ENCODE assay signal across 12 mouse cellular contexts in the genomic region with DNA sequence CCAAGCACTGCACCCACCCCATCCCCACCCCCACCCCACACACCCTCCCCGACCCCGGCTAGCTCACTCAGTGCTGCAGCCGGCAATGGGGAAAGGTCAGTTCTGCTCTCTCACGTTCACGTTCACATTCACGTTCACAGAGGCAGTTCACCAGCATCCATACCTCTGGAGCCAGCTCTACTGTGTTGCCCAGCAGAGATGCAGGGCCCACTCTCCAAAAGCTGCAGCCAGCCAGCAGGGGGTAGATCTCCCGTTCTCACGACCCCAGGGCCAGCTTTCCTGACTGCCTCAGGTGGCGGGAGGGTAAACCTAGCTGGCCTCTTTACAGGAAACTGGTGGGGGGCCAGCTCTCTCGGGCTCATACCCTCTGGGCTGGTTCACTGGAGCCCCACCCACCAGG.
A peak's percentile ranks its signal among the peaks of the same experiment; 100 is the strongest.
DNase-seq lines count a peak whose midpoint lies in the region; ATAC-seq and TF ChIP-seq lines count a peak whose summit lies in the region.
"Had no signal": no experiment of that assay in that cellular context is flagged by ENCODE, and none has a peak within 500 bp of the region (broad histone marks: within the 10 kb centered on the region; RNA-seq: fewer than 3 reads in every experiment).

No protein-coding gene starts in this region.

- no peaks in the 10 kb centered on the region for H3K9me3 ChIP-seq in forebrain, embryonic 11.5 days (ENCODE audit: control insufficient read depth, low read length)
- no peaks in the 10 kb centered on the region for H3K9me3 ChIP-seq in forebrain, postnatal 0 days (ENCODE audit: low read length)
- no peaks in the 10 kb centered on the region for H3K9me3 ChIP-seq in stomach, embryonic 14.5 days (ENCODE audit: control insufficient read depth, low read depth, low read length)
- no peaks in the 10 kb centered on the region for H3K9me3 ChIP-seq in stomach, postnatal 0 days (ENCODE audit: control insufficient read depth, low read length)
- H3K9me3 ChIP-seq in midbrain, embryonic 11.5 days (ENCODE audit: control insufficient read depth, low read length): no peaks in the 10 kb centered on the region
- no peaks in the 10 kb centered on the region for H3K9me3 ChIP-seq in stomach, embryonic 16.5 days (replicated peaks; ENCODE audit: control insufficient read depth, low read length)

- H3K36me3 ChIP-seq in forebrain, embryonic 11.5 days (ENCODE audit: control insufficient read depth, insufficient read depth, low read length): no peaks in the 10 kb centered on the region
- no peaks in the 10 kb centered on the region for H3K36me3 ChIP-seq in forebrain, postnatal 0 days (ENCODE audit: insufficient read depth)
- no peaks in the 10 kb centered on the region for H3K36me3 ChIP-seq in stomach, embryonic 14.5 days (ENCODE audit: control insufficient read depth, insufficient read depth, low read length)
- H3K36me3 ChIP-seq in stomach, postnatal 0 days (ENCODE audit: control insufficient read depth, insufficient read depth, low read length): no peaks in the 10 kb centered on the region
- H3K36me3 ChIP-seq in midbrain, embryonic 11.5 days (ENCODE audit: control insufficient read depth, insufficient read depth, low read length): no peaks in the 10 kb centered on the region
- H3K36me3 ChIP-seq in stomach, embryonic 16.5 days (ENCODE audit: control insufficient read depth, insufficient read depth, low read length): no peaks in the 10 kb centered on the region

- WGBS in forebrain, embryonic 11.5 days: 2% methylated on average over 10 of the region's 10 CpGs
- 7% methylated on average over 10 of the region's 10 CpGs for WGBS in forebrain, postnatal 0 days
- 4% methylated on average over 10 of the region's 10 CpGs for WGBS in stomach, embryonic 14.5 days
- WGBS in stomach, postnatal 0 days: 14% methylated on average over 10 of the region's 10 CpGs
- WGBS in midbrain, embryonic 11.5 days: 6% methylated on average over 10 of the region's 10 CpGs
- WGBS in stomach, embryonic 16.5 days: 5% methylated on average over 10 of the region's 10 CpGs

- H3K27ac ChIP-seq in forebrain, embryonic 11.5 days (ENCODE audit: low read depth, low read length): no peak overlapping the region
- no peak overlapping the region for H3K27ac ChIP-seq in forebrain, postnatal 0 days (ENCODE audit: low read depth, low read length)
- no peak overlapping the region for H3K27ac ChIP-seq in stomach, embryonic 14.5 days (ENCODE audit: low read length)
- no peak overlapping the region for H3K27ac ChIP-seq in stomach, postnatal 0 days (replicated peaks)
- no peak overlapping the region for H3K27ac ChIP-seq in midbrain, embryonic 11.5 days (ENCODE audit: low read depth, low read length)
- H3K27ac ChIP-seq in stomach, embryonic 16.5 days (ENCODE audit: low read length): no peak overlapping the region
- H3K27ac ChIP-seq: kidney, postnatal 0 days had no signal

- no peak for TF ChIP-seq EP300 in stomach, postnatal 0 days (optimal IDR thresholded peaks at IDR 0.05)

- ATAC-seq in forebrain, embryonic 11.5 days (replicated peaks; ENCODE audit: low FRiP score): 0 out of 2 replicates have a peak, but pooled peaks have one; percentile 7
- no peak for ATAC-seq in forebrain, postnatal 0 days
- no peak for ATAC-seq in stomach, embryonic 14.5 days (ENCODE audit: insufficient number of reproducible peaks, insufficient read depth, low FRiP score, low read depth)
- ATAC-seq in stomach, postnatal 0 days (ENCODE audit: low FRiP score, low TSS enrichment): no peak
- peak; percentile 35; the same call in 1 of the 2 replicates for ATAC-seq in midbrain, embryonic 11.5 days (ENCODE audit: low FRiP score)
- 0 out of 2 replicates have a peak, but pooled peaks have one; percentile 17 for ATAC-seq in stomach, embryonic 16.5 days (ENCODE audit: insufficient read depth, low FRiP score)

- no peaks in the 10 kb centered on the region; the same call in 1 of the 2 replicates for H3K4me1 ChIP-seq in forebrain, embryonic 11.5 days (replicated peaks; ENCODE audit: control insufficient read depth, insufficient read depth, low read length)
- no peaks in the 10 kb centered on the region; the same call in 1 of the 2 replicates for H3K4me1 ChIP-seq in forebrain, postnatal 0 days (ENCODE audit: insufficient read depth)
- no peaks in the 10 kb centered on the region for H3K4me1 ChIP-seq in stomach, embryonic 14.5 days (ENCODE audit: control insufficient read depth, insufficient read depth, low read length)
- no peaks in the 10 kb centered on the region for H3K4me1 ChIP-seq in stomach, postnatal 0 days (replicated peaks; ENCODE audit: control insufficient read depth, insufficient read depth)
- H3K4me1 ChIP-seq in midbrain, embryonic 11.5 days (ENCODE audit: control insufficient read depth, insufficient read depth, low read length): peaks cover 8% of the 10 kb centered on the region
- no peaks in the 10 kb centered on the region for H3K4me1 ChIP-seq in stomach, embryonic 16.5 days (ENCODE audit: control insufficient read depth, insufficient read depth, low read length)

- no peak overlapping the region for H3K4me3 ChIP-seq in forebrain, embryonic 11.5 days (ENCODE audit: low read depth, low read length)
- no peak overlapping the region for H3K4me3 ChIP-seq in forebrain, postnatal 0 days (ENCODE audit: low read depth, low read length)
- H3K4me3 ChIP-seq in stomach, embryonic 14.5 days (ENCODE audit: low read depth, low read length): no peak overlapping the region
- no peak overlapping the region for H3K4me3 ChIP-seq in stomach, postnatal 0 days (ENCODE audit: low read depth, low read length)
- H3K4me3 ChIP-seq in midbrain, embryonic 11.5 days (ENCODE audit: low read depth, low read length): no peak overlapping the region
- no peak overlapping the region for H3K4me3 ChIP-seq in stomach, embryonic 16.5 days (replicated peaks; ENCODE audit: low read length)

- TF ChIP-seq CTCF in forebrain, postnatal 0 days (IDR thresholded peaks at IDR 0.05; ENCODE audit: low read depth): no peak
- TF ChIP-seq CTCF in stomach, postnatal 0 days (IDR thresholded peaks at IDR 0.05; ENCODE audit: low read depth): no peak

- peak overlapping the region; percentile 26; the same call in 1 of the 2 replicates for H3K4me2 ChIP-seq in forebrain, embryonic 11.5 days (ENCODE audit: low read depth, low read length, severe bottlenecking)
- H3K4me2 ChIP-seq in forebrain, postnatal 0 days (ENCODE audit: low read depth): no peak overlapping the region
- 0 out of 2 replicates have a peak overlapping the region, but pooled peaks have one; percentile 0 for H3K4me2 ChIP-seq in stomach, embryonic 14.5 days (replicated peaks; ENCODE audit: low read depth, low read length)
- H3K4me2 ChIP-seq in stomach, postnatal 0 days (replicated peaks; ENCODE audit: low read depth): no peak overlapping the region
- peak overlapping the region; percentile 12 for H3K4me2 ChIP-seq in midbrain, embryonic 11.5 days
- H3K4me2 ChIP-seq in stomach, embryonic 16.5 days (ENCODE audit: low read depth, low read length): no peak overlapping the region
- H3K4me2 ChIP-seq: liver, embryonic 11.5 days had no signal

- intact Hi-C loops in left cerebral cortex, postnatal 10 days (cut with DNase I): no loop called here

- no peaks in the 10 kb centered on the region for H3K27me3 ChIP-seq in forebrain, embryonic 11.5 days (ENCODE audit: control insufficient read depth, insufficient read depth, low read length)
- no peaks in the 10 kb centered on the region for H3K27me3 ChIP-seq in forebrain, postnatal 0 days (ENCODE audit: insufficient read depth, low read length)
- no peaks in the 10 kb centered on the region for H3K27me3 ChIP-seq in stomach, embryonic 14.5 days (ENCODE audit: control insufficient read depth, insufficient read depth, low read length)
- no peaks in the 10 kb centered on the region for H3K27me3 ChIP-seq in stomach, postnatal 0 days (ENCODE audit: control insufficient read depth, insufficient read depth, low read length)
- H3K27me3 ChIP-seq in midbrain, embryonic 11.5 days (ENCODE audit: control insufficient read depth, insufficient read depth, low read length): no peaks in the 10 kb centered on the region
- no peaks in the 10 kb centered on the region for H3K27me3 ChIP-seq in stomach, embryonic 16.5 days (ENCODE audit: control insufficient read depth, insufficient read depth, low read length)

- no peak for DNase-seq in forebrain, embryonic 11.5 days (ENCODE audit: low spot score)
- DNase-seq in forebrain, postnatal 0 days: no peak
- no peak for DNase-seq in stomach, postnatal 0 days (ENCODE audit: low spot score)
- DNase-seq in midbrain, embryonic 11.5 days (ENCODE audit: low spot score, missing footprints): no peak
- no peak for DNase-seq in left cerebral cortex, postnatal 10 days (ENCODE audit: extremely low spot score in 1 of 2, low spot score in 2 of 2)
- DNase-seq in urinary bladder, adult 2 months (ENCODE audit: low spot score): no peak
- DNase-seq: B cell, adult 2 months; lung, postnatal 4 days had no signal

- no peak overlapping the region; the same call in 1 of the 2 replicates for H3K9ac ChIP-seq in forebrain, embryonic 11.5 days (ENCODE audit: low read length)
- H3K9ac ChIP-seq in forebrain, postnatal 0 days: no peak overlapping the region
- no peak overlapping the region for H3K9ac ChIP-seq in stomach, embryonic 14.5 days (replicated peaks; ENCODE audit: low read depth, low read length)
- no peak overlapping the region for H3K9ac ChIP-seq in stomach, postnatal 0 days (ENCODE audit: low read length)
- no peak overlapping the region for H3K9ac ChIP-seq in midbrain, embryonic 11.5 days (ENCODE audit: low read length)
- no peak overlapping the region for H3K9ac ChIP-seq in stomach, embryonic 16.5 days (ENCODE audit: low read length)

Comparison
In these comparisons a context has a peak if more than half of its experiments do, and no peak if none do; other contexts are left out.
1. ATAC-seq: peak in forebrain, embryonic 11.5 days (single experiment), midbrain, embryonic 11.5 days (single experiment) and stomach, embryonic 16.5 days (single experiment); none in forebrain, postnatal 0 days (single experiment), stomach, embryonic 14.5 days (single experiment) and stomach, postnatal 0 days (single experiment).
2. H3K4me2 ChIP-seq: peak in forebrain, embryonic 11.5 days (single experiment), stomach, embryonic 14.5 days (single experiment) and midbrain, embryonic 11.5 days (single experiment); none in forebrain, postnatal 0 days (single experiment), stomach, postnatal 0 days (single experiment) and stomach, embryonic 16.5 days (single experiment).